Mouse (Mus musculus) kidney, embryonic 15.5 days (tissue): ENCODE results near the gene Zfp771. TPM values are rescaled to one million over a fixed set of nuclear protein-coding genes. Genes with fewer than 3 reads are reported as not detected.

Source experiments
- ATAC-seq: fragments of 200-750 bp; cut with Nextera tagmentation; replicated peaks from 2 replicates; pipeline ENCODE4 v1.8.0; 2017; ENCODE audit warnings: moderate TSS enrichment; ENCODE audit not compliant: low FRiP score
- H3K27ac ChIP-seq: fragments of 300-500 bp; sonication (generic); 2 replicates; pipeline ENCODE4 v1.5.1; 2015; ENCODE audit warnings: mild to moderate bottlenecking, inconsistent platforms
- H3K27me3 ChIP-seq: fragments of 300-500 bp; sonication (generic); 2 replicates; pipeline ENCODE4 v1.6.1; 2015; ENCODE audit warnings: inconsistent platforms
- H3K36me3 ChIP-seq: fragments of 300-500 bp; sonication (generic); 2 replicates; pipeline ENCODE4 v1.6.1; 2015; ENCODE audit warnings: inconsistent platforms
- H3K4me1 ChIP-seq: fragments of 300-500 bp; sonication (generic); 2 replicates; pipeline ENCODE4 v1.6.1; 2015; ENCODE audit warnings: inconsistent platforms
- H3K4me2 ChIP-seq: fragments of 300-500 bp; sonication (generic); 2 replicates; pipeline ENCODE4 v1.6.1; 2015; ENCODE audit warnings: moderate library complexity, mild to moderate bottlenecking, inconsistent platforms
- H3K4me3 ChIP-seq: fragments of 300-500 bp; sonication (generic); replicated peaks from 2 replicates; pipeline ENCODE4 v1.5.1; 2015; ENCODE audit warnings: mild to moderate bottlenecking, inconsistent platforms
- H3K9ac ChIP-seq: fragments of 300-500 bp; sonication (generic); 2 replicates; pipeline ENCODE4 v1.6.1; 2015; ENCODE audit warnings: mild to moderate bottlenecking, inconsistent platforms
- H3K9me3 ChIP-seq: fragments of 300-500 bp; sonication (generic); replicated peaks from 2 replicates; pipeline ENCODE4 v1.6.1; 2016; ENCODE audit warnings: inconsistent platforms
- WGBS: fragments of 180-500 bp; shearing (Covaris S2); methylation state at CpG from one replicate; pipeline ENCODE4 v1.1.7; 2015; ENCODE audit warnings: mixed read lengths; 5-methylcytosine and 5-hydroxymethylcytosine counted together
- polyA plus RNA-seq: library from polyadenylated mRNA; unstranded; fragments of >200 nt; fragmentation: Nextera tagmentation; extraction: Ambion mirVana; gene quantifications from 2 replicates; pipeline ENCODE4 v1.2.1, GENCODE M21; 2015

The Zfp771 gene
- polyA plus RNA-seq, 1 experiment from 2014 or later: 62.3 TPM

DNA sequence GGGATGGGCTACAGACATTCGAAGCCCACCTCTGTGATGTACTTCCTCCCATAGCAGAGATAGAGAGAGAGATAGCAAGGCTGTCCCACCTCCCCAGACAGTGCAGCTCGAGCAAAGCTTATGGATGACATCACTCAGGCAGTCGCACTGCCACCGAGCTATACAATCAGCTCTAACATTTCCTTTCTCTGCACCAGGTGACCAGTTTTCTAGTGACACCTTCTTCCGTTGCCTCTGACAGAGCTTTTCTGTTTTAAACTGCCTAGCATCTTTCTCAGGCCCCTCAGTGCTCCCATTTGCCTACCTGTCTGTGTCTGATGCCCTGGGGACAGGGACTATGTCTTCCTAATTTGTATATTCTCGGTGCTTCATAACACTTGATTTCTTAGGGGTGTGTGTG, 23.6 kb upstream of the Zfp771 start:
- no peaks in the 10 kb centered on the region for H3K27me3 ChIP-seq
- H3K9ac ChIP-seq: no peak overlapping the region
- H3K27ac ChIP-seq: no peak overlapping the region
- no peak overlapping the region for H3K4me3 ChIP-seq
- peaks cover 4% of the 10 kb centered on the region for H3K4me1 ChIP-seq
- WGBS: 72% methylated on average over 6 of the region's 6 CpGs
- H3K4me2 ChIP-seq: no peak overlapping the region
- H3K9me3 ChIP-seq: no peaks in the 10 kb centered on the region
- no peaks in the 10 kb centered on the region for H3K36me3 ChIP-seq
- ATAC-seq: no peak

DNA sequence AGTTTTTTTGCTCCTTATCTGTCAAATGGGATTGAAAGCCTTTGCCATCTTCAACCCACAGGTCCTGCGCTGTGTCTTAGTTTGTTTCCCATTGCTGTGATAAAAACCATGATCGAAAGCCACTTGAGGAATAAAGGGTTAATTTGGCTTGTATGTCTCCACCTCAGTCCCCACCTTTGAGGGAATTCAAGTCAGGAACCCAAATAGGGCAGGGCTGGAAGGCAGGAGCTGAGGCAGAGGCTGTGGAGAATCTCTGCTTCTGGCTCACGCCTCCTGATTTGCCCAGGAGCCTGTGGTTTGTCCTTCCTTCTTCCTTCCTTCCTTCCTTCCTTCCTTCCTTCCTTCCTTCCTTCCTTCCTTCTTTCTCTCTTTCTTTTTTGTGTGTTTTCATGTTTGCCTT, 21.0 kb upstream of the Zfp771 start:
- no peaks in the 10 kb centered on the region for H3K36me3 ChIP-seq
- H3K9ac ChIP-seq: no peak overlapping the region
- no peaks in the 10 kb centered on the region for H3K9me3 ChIP-seq
- no peak for ATAC-seq
- H3K27me3 ChIP-seq: no peaks in the 10 kb centered on the region
- no peak overlapping the region for H3K4me3 ChIP-seq
- WGBS: 95% methylated on average over 3 of the region's 3 CpGs
- no peaks in the 10 kb centered on the region for H3K4me1 ChIP-seq
- no peak overlapping the region for H3K4me2 ChIP-seq
- H3K27ac ChIP-seq: no peak overlapping the region

DNA sequence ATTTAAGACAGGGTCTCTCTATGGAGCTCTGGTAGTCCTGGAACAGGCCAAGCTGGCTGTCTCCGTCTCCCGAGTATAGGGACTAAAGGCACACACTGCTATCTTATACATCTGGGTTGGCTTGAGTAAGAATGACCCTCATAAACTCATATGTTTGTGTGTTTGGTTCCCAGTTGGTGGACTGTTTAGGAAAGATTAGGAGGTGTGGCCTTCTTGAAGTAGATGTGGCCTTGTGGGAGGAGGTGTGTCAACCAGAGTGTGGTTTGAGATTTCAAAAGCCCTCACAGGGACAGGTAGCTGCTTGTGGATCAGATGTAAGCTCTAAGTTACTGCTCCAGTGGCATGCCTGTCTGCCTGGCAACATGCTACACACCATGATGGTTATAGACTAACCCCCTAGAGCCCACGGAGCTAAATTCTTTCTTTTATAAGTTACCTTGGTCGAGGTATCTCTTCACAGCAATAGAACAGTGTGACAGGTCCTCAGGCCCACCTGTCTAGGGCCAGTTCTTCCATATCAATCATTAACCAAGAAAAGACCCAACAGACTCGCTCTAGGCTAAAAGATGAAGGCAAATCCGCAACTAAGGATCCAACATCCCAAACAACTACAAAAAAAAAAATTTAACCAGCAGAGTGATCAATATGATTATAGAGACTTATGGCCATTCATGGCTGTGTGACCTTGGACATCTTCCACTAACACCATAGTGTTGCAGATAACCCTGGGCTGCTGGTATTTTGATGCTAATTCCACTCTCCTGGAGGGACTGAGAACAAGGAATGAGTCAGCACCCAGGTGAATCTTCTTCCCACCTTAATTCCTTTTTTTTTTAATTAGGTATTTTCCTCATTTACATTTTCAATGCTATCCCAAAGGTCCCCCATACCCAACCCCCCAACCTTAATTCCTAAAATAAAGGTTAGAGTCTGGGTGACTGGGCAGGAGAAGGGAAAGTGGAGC, 20.3 kb upstream of the Zfp771 start:
- 81% methylated on average over 6 of the region's 6 CpGs for WGBS
- Histone ChIP-seq H3K27ac (no peak overlapping the region), H3K4me1 (no peaks in the 10 kb centered on the region), H3K27me3 (no peaks in the 10 kb centered on the region), H3K4me2 (no peak overlapping the region), H3K9ac (no peak overlapping the region), H3K9me3 (no peaks in the 10 kb centered on the region), H3K36me3 (no peaks in the 10 kb centered on the region), H3K4me3 (no peak overlapping the region)
- no peak for ATAC-seq

DNA sequence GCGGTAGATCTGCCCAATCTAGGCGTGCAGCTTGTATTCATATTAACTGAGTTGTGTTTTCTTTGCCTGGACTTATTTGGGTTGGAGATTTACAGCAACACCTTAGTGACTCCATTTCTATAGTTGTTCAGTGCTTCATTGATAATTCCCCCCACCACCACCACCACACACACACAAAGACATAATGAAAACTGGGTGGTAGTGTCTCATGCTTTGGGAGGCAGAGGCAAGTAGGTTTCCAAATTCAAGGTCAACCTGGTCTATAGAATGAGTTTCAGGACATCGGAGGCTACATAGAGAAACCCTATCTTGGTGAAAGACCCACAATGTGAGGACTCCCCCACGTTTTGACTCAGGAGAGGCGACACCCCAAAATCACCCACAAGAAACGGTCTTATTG, 19.5 kb upstream of the Zfp771 start:
- H3K27ac ChIP-seq: no peak overlapping the region
- H3K4me2 ChIP-seq: no peak overlapping the region
- H3K27me3 ChIP-seq: no peaks in the 10 kb centered on the region
- H3K4me1 ChIP-seq: no peaks in the 10 kb centered on the region
- no peak for ATAC-seq
- no peak overlapping the region for H3K4me3 ChIP-seq
- H3K9ac ChIP-seq: no peak overlapping the region
- H3K9me3 ChIP-seq: no peaks in the 10 kb centered on the region
- peaks cover under 1% of the 10 kb centered on the region for H3K36me3 ChIP-seq
- 82% methylated on average over 6 of the region's 6 CpGs for WGBS

DNA sequence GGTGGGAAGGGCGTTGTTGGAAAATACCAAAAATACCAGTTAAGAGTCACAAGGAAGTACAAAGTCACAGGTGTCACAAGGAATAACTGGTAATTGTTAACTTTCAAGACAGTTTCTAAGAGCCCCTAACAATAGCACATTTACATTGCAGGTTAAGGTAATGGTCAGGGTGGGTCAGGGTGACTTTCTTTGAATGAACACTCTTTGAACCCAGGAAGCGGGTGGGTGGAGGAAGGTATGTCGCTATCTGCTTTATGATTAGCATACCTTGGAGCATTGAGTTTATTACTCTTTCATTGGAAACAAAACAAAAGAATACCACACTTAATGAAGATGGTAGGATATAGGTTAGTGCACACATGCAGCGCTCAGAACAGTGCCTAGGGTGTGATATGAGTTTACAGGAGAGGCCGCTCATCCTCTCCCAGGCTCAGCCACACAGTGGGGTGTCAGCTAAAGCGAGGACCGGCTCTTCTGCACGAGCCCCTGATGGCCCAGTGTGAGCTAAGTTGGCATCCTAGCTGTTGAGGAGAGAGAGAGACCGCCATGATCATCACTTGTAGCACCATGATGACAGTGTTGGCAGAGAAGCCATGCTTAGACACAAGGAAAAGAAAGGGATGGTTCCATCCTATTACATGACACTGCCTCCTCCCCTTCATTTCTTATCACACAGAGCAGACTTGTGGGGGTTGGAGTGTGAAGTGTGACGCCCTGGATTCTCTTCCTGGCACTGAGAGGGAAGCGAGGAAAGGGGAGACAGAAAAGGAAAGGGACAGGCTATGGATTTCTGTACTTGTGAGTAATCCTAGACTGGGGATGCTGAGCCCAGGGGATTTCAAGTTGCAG, 18.7 kb upstream of the Zfp771 start:
- no peak; the same call in 1 of the 2 replicates for ATAC-seq
- H3K27me3 ChIP-seq: no peaks in the 10 kb centered on the region
- no peak overlapping the region for H3K27ac ChIP-seq
- H3K4me3 ChIP-seq: no peak overlapping the region
- no peak overlapping the region for H3K9ac ChIP-seq
- H3K4me2 ChIP-seq: no peak overlapping the region
- peaks cover 8% of the 10 kb centered on the region for H3K36me3 ChIP-seq
- 92% methylated on average over 11 of the region's 11 CpGs for WGBS
- H3K4me1 ChIP-seq: peaks cover 7% of the 10 kb centered on the region
- H3K9me3 ChIP-seq: no peaks in the 10 kb centered on the region

DNA sequence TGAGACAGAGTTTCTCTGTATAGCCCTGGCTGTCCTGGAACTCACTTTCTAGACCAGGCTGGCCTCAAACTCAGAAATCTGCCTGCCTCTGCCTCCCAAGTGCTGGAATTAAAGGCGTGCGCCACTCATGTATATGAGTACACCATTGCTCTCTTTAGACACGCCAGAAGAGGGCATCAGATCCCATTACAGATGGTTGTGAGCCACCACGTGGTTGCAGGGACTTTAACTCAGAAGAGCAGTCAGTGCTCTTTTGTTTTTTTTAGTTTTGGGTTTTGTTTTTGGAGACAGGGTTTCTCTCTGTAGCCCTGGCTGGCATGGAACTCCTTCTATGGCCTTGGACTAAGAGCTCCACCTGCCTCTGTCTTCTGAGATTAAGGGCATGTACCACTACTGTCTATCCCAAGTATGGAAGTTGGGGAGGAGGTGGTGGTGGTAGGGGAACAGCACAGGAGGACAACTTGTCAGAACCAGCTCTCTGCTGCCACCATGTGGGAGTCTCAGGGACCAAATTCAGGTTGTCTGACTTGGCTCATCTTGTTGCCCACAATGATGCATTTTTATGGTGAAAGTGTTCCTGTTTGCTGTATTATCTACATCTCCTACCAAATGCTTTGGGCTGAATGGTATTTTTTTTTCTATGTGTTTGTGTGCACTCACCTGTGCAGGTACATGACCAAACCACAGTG, 15.3 kb upstream of the Zfp771 start:
- H3K4me2 ChIP-seq: no peak overlapping the region
- WGBS: 63% methylated on average over 4 of the region's 4 CpGs
- H3K9me3 ChIP-seq: no peaks in the 10 kb centered on the region
- H3K27ac ChIP-seq: no peak overlapping the region
- H3K9ac ChIP-seq: no peak overlapping the region
- peaks cover 24% of the 10 kb centered on the region for H3K4me1 ChIP-seq
- H3K36me3 ChIP-seq: peaks cover 16% of the 10 kb centered on the region
- no peaks in the 10 kb centered on the region for H3K27me3 ChIP-seq
- no peak for ATAC-seq
- H3K4me3 ChIP-seq: no peak overlapping the region

DNA sequence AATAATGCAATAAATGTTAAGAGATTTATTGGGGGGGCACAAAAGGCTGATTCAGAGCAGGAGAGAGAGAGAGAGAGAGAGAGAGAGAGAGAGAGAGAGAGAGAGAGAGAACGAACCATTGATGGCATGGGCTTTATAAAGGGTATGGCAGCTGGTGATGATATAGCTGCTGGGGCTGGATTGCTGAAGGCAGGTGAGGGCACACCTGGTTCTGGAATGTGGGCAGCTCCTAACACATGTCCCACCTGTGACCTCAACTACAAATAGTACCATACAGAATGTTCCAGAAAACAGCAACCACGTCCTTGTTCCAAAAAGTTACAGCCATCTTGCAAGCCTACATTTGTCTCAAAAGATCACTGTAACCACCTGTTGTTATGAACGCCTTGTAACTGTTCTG, 12.7 kb upstream of the Zfp771 start:
- ATAC-seq: no peak
- peak overlapping the region; percentile 99 for H3K4me3 ChIP-seq
- H3K27me3 ChIP-seq: no peaks in the 10 kb centered on the region
- H3K9me3 ChIP-seq: no peaks in the 10 kb centered on the region
- H3K9ac ChIP-seq: peak overlapping the region; percentile 98
- H3K27ac ChIP-seq: peak overlapping the region; percentile 99
- WGBS: 52% methylated on average over 2 of the region's 3 CpGs
- peaks cover 36% of the 10 kb centered on the region for H3K4me1 ChIP-seq
- H3K36me3 ChIP-seq: peaks cover 35% of the 10 kb centered on the region
- peak overlapping the region; percentile 71 for H3K4me2 ChIP-seq

DNA sequence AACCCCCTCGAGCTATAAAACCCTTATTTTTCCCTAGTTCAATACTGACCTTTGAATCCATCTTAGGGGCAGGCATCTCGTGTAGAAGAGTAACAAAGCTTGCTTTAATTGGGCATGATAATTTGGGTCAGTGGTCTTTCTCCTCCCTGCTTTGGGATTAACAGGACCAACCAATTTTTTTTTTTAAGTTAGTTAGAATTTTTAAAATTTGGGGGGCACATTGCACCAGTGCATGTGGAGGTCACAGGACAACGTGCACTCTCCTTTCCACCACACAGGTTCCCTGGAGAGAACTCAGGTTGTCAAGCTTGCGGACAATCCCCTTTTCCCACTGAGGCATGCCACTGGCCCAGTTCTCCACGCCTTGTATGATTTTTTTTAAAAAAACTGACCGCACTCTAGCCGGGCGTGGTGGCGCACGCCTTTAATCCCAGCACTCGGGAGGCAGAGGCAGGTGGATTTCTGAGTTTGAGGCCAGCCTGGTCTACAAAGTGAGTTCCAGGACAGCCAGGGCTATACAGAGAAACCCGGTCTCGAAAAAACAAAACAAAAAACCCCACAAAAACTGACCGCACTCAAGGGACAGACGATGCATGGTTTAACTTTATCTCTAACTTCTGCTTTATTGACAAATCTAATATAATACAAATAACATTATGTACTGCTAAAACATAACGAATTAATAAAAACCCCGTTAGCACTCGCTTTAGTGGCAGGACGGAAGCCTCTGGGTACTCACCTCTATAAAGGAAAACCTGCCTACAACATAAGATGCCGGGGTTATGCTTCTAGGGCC, 12.1 kb upstream of the Zfp771 start:
- Histone ChIP-seq H3K4me1 (peaks cover 36% of the 10 kb centered on the region), H3K9me3 (no peaks in the 10 kb centered on the region), H3K27me3 (no peaks in the 10 kb centered on the region), H3K4me2 (peak overlapping the region; percentile 71), H3K36me3 (peaks cover 41% of the 10 kb centered on the region), H3K27ac (peak overlapping the region; percentile 99), H3K4me3 (peak overlapping the region; percentile 99), H3K9ac (peak overlapping the region; percentile 98)
- WGBS: 4% methylated on average over 20 of the region's 20 CpGs
- ATAC-seq: no peak

DNA sequence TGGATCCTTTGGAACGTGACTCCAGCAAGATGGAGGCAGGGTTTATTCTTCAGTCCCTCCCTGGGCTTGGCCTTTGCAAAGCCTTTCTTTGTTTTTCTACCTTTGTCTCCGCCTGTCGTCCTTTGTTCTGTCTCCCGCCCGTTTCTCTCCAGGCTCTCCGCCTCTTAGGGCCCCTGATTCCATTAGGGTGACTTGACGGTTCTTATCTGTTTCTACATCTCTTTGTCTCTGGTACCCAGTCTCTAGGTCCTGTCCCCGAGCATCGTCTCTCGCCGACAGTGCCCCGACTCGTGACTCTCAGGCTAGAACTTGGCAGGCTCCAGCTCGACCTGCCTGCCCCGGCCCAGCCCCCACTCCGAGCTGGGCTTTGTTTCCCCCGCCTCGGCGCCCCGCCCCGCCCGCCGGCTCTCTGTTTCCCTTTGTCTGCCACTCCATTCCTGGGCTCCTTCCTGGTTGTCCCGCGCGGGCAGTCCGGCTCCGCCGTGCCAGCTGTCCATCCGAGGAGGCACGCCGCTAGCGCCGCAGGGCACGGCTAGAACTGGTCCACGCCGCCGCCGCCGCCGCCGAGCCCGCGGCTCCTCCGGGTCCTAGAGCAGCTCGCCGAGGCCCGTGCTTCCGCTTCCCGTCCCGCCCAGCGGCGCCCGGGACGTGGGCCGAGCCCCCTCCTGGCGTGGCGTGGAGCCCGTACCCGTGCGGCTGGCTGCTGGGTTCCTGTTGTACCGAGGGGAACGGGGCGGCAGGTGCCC, 11.3 kb upstream of the Zfp771 start, which contains the start of the genes Zfp553 and Sept1:
Zfp553 (plus strand) TSS at position 440 of the 746 bp plus-strand sequence.
Sept1 (minus strand) TSS at position 509 of the 746 bp plus-strand sequence.
- WGBS: under 1% methylated on average over 64 of the region's 64 CpGs
- Histone ChIP-seq H3K4me1 (peaks cover 36% of the 10 kb centered on the region), H3K9ac (peak within 1 kb of the TSS; percentile 98), H3K36me3 (peaks cover 49% of the 10 kb centered on the region), H3K27me3 (no peaks in the 10 kb centered on the region), H3K27ac (peak within 1 kb of the TSS; percentile 99), H3K4me2 (peak within 1 kb of the TSS; percentile 71), H3K4me3 (peak within 1 kb of the TSS; percentile 99), H3K9me3 (no peaks in the 10 kb centered on the region)
- ATAC-seq: peak; percentile 92

DNA sequence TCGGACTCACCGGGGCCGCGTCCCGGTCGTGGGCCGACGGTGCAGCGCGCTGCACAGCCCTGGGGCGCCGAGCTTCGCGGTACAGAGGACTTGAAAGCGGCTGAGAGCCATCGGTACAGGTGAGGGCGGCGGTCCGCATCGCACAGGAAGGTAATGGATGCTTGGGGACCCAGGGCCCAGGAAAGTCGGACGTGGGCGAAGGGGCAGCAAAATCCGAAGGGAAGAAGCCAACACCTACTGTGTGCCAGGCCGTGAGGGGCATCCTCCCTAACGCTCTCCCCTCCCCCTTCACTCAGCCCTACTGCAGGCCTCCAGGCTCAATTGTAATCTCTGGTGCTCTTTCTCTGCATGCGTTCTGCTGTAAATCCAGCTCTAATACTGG, 10.7 kb upstream of the Zfp771 start:
- H3K27me3 ChIP-seq: no peaks in the 10 kb centered on the region
- H3K4me3 ChIP-seq: peak overlapping the region; percentile 99
- peak overlapping the region; percentile 99 for H3K27ac ChIP-seq
- H3K4me1 ChIP-seq: peaks cover 36% of the 10 kb centered on the region
- ATAC-seq: peak; percentile 66
- peaks cover 55% of the 10 kb centered on the region for H3K36me3 ChIP-seq
- H3K9me3 ChIP-seq: no peaks in the 10 kb centered on the region
- WGBS: under 1% methylated on average over 26 of the region's 27 CpGs
- H3K9ac ChIP-seq: peak overlapping the region; percentile 98
- H3K4me2 ChIP-seq: peak overlapping the region; percentile 71
